Mouse (Mus musculus) heart, adult 2 months (tissue): ENCODE results near the gene Aldh18a1.

Experiments used
- CTCF ChIP-seq: fragments of 200-600 bp; IDR thresholded peaks from 2 replicates; pipeline ENCODE4 v1.8.1; 2022; ENCODE audit warnings: antibody characterized with exemption, mild to moderate bottlenecking, moderate library complexity
- EP300 ChIP-seq: fragments of 200-500 bp; IDR thresholded peaks from 2 replicates; pipeline ENCODE4 v1.6.1; 2011; ENCODE audit warnings: low read depth, low read length, control low read depth; ENCODE audit not compliant: insufficient read depth
- POLR2A ChIP-seq: fragments of 200-500 bp; IDR thresholded peaks from 2 replicates; pipeline ENCODE4 v1.6.1; 2011; ENCODE audit warnings: mild to moderate bottlenecking, low read depth, low read length, control low read depth; ENCODE audit not compliant: insufficient read depth

DNA sequence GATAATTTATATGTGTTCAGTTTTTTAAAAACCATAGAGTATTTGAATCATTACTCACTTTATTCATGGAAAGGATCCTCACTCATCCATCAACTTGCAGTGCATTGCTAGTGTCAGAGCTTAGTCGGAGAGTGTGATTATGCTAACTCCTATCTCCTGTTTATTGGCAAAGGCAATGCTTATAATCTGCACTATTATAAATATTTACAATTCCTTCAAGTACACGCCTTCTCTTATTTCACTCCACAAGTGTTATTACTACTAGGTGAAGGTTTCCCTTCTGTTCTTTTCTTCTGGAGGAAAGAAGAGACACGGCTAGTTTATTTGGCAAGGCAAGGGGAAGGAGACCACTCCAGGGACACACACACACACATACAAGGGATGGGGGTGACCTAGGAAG, 43.9 kb upstream of the Aldh18a1 start:
- TF ChIP-seq POLR2A (no peak), CTCF (no peak), EP300 (no peak)
